Comparison of ENCODE assay signal across 16 mouse cellular contexts in the genomic region with DNA sequence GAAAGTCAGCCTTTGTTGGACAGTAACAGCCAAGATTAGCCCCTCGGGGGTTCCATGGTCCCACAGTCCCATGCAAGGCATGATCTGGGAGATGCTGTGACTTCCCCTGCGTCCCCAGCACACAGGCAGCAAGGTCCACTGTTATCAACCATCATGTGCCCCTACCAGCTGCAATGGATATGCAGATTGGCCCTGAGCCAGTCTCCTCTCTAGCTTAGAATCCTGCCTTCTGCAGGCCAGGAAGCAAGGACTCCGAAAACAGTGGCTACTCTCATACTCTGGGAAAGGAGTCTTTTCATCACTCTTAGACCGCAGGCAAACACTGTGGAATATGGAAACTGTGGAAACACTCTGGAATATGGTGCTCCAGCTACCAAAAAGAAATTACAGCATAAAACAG.
"Had no signal": no experiment of that assay in that cellular context is flagged by ENCODE, and none has a peak within 500 bp of the region (broad histone marks: within the 10 kb centered on the region; RNA-seq: fewer than 3 reads in every experiment).

No protein-coding gene starts in this region.

- DNase-seq: kidney, adult 18-20 months; kidney, adult 9 months; kidney, postnatal 14 days; kidney, postnatal 4 days; liver, embryonic 13.5 days; lung, adult 2 months; lung, postnatal 10 days; lung, postnatal 36 days; right cerebral cortex, adult 18-20 months; thymus, adult 18-20 months; thymus, postnatal 36 days had no signal

- H3K9ac ChIP-seq: liver, embryonic 13.5 days; midbrain, embryonic 15.5 days; neural tube, embryonic 12.5 days; neural tube, embryonic 15.5 days had no signal

- H3K27ac ChIP-seq: liver, embryonic 13.5 days; midbrain, embryonic 10.5 days; midbrain, embryonic 15.5 days; neural tube, embryonic 12.5 days; neural tube, embryonic 15.5 days had no signal

- H3K4me3 ChIP-seq: liver, embryonic 13.5 days; megakaryocyte, embryonic 14.5 days; midbrain, embryonic 10.5 days; midbrain, embryonic 15.5 days; neural tube, embryonic 12.5 days; neural tube, embryonic 15.5 days had no signal

- ATAC-seq: midbrain, embryonic 15.5 days had no signal

- H3K9me3 ChIP-seq: liver, embryonic 13.5 days; midbrain, embryonic 10.5 days; midbrain, embryonic 15.5 days; neural tube, embryonic 12.5 days had no signal

- H3K27me3 ChIP-seq: liver, embryonic 13.5 days; megakaryocyte, embryonic 14.5 days; midbrain, embryonic 15.5 days; neural tube, embryonic 12.5 days; neural tube, embryonic 15.5 days had no signal

- H3K4me2 ChIP-seq: liver, embryonic 13.5 days; midbrain, embryonic 15.5 days; neural tube, embryonic 12.5 days; neural tube, embryonic 15.5 days had no signal

- H3K4me1 ChIP-seq: liver, embryonic 13.5 days; megakaryocyte, embryonic 14.5 days; neural tube, embryonic 12.5 days had no signal

- H3K36me3 ChIP-seq: liver, embryonic 13.5 days; midbrain, embryonic 10.5 days; midbrain, embryonic 15.5 days; neural tube, embryonic 12.5 days; neural tube, embryonic 15.5 days had no signal
